Mouse (Mus musculus) fat pad, adult 2 months (tissue): ENCODE results near the gene Bmp10.

Experiments used
- DNase-seq: peaks from one replicate; pipeline ENCODE4 v3.0.0-alpha.2; 2011; ENCODE audit warnings: low read depth, low spot score; ENCODE audit errors: extremely low read depth

Gene Bmp10

DNA sequence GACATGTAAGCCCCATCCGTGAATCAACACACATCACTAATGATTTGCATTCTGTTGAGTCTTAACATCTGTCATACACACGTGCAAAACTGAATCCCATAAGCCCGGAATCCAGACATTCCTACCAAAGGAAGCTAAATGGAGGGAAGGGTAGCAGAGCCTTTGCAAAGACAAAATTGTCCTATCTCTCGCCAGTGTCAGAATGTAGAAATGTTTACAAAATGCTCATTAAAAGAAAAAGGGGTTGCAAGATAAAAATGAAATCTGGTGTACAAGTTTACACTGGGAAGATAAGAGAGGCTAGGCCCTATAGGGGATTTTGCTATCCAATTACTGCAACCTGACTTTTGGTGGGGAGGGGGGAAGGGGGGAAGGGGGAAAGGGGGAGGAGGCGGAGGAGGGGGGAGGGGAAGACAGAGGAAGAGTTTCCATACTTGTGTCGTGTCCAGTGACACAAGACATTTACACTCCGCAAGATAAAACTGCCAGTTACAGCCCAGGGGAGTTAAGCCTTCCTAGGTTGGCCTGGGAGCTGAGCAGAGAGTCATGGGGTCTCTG is at the start of gene Bmp10:
TSS of gene Bmp10 (plus strand) at position 508 of the 558 bp plus-strand sequence.
- DNase-seq: no peak

DNA sequence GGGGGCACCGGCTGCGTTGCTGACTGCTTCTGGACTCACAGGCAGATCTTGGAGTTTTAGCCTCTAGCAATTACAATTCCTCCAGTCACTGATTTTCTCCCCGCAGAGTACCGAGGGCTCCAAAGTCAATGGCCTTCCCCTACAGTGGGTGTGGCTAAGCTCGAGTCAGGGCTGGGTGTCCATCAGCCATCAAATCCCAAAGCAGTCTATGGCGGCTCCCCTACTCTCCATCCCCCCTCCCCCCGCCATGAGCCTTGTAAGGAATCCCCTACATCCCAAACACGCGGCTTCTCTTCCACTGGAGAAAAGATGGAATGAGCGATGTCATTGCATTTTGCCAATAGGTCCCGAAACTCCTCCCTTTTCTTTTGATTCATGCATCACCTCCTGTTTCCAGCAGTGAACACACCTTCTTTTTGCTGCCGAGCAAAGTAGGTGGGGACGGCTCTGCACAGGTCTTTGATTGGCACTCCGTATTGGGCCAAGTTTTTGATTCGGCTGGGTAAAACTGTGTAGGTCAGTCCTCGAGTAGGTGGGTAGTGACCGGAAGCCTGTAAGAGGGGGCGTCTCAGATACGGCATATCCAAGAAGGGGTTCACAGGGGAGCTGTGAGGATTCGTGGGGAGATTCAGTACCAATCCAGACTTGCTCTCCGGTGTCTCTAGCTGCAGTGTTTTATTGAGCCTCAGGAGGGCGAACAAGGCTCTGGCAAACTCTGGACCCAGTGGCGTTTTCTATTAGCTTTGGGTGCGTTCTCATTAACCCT is 44.7 kb upstream of the Bmp10 start:
- DNase-seq: no peak

DNA sequence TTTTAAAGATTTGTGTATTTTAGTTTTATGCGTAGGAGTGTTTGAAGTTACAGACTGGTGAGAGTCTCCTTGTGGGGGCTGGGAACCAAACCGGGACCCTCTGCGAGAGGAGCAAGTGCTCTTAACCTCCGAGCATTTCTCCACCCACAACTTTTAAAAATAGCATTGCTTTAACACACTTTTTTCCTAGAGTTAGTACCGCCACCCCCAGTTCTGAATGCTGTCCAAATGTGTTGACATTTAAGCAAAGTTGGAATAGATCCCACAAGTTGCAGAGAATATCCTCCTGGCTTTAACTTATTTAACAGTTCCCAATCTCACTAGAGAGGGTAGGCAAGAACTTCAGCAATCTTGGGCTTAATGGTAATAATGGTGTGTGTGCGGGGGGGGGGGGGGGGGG is 44.0 kb upstream of the Bmp10 start:
- DNase-seq: no peak

DNA sequence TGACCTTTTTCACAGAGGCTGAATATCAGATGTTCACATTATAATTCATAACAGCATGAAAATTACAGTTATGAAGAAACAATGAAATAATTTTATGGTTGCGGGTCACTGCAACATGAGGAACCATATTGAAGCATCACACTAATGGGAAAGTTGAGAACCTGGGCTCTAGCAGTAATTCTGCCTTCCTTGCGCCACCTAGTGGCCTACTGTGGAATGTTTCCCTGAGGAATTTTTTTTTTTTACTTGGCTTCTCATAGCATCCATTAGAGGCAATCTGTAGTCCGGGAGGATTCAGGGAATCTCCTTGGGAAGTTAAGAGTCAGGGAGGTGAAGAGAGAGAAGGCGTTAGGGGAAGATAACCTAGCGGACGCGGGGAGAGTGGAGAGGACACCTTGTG is 42.6 kb upstream of the Bmp10 start:
- no peak for DNase-seq

DNA sequence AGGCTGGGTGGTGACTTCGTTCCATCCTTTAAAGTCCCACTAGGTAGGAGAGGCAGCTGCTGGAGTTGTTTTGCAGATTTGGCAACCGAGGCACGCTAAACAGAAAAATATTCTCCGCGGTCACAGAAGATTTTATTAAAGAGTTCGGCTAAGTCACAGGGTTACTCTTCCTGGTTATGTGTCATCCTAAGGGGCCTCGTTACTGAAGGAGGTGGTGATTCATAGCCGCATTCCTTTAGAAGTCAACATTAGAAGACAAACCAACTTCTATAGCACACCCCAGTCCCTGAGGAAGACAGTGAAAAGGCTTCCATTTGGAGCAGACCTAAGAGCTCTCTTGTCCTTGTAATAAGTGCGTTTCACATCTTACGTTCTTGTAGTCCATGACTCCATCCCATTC is 42.1 kb upstream of the Bmp10 start:
- DNase-seq: no peak

DNA sequence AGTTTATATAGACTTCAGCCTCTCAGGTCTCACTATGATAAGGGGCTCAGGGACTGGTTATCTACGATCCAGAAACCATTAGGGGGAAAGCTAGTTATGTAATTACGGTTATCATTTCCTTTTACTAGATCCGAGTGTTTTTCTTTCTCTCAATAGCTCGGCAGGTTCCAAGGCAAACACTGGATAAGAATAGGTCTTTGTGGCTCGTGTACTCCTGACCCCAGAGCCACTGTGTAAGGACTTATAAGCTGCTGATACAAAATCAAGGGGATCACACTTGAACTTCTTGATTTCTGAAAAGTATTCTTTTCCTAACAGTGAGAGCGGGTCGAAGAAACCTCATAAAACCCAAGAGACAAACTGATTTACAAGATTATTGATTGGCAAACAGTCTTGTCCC is 39.9 kb upstream of the Bmp10 start, which contains the start of gene Gkn3:
TSS of gene Gkn3 (minus strand) at position 59 of the 400 bp plus-strand sequence.
- DNase-seq: no peak

DNA sequence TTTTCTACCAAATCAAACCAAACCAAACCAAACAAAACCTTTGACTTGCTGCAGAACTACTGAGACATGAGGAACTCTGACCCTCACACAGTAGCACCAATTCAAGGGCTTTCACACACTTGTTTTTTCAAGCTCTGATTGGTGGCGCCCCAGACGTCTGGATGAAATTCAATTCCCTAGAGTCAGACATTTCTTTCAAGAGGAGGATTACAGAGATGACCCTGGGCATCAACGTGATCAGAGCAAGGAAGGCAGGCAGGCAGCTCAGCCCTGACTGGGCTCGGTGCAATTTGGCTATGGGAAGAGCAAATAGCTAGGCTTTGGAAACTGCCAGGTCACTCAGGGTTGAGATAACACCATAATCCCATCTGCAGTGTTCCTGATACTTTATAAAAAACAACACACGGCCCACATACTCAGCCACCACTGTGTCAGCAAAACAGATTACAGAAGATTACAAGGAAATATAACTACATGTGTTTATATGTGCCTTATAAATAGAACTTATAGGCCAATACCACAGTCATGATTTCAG is 39.3 kb upstream of the Bmp10 start:
- no peak for DNase-seq

DNA sequence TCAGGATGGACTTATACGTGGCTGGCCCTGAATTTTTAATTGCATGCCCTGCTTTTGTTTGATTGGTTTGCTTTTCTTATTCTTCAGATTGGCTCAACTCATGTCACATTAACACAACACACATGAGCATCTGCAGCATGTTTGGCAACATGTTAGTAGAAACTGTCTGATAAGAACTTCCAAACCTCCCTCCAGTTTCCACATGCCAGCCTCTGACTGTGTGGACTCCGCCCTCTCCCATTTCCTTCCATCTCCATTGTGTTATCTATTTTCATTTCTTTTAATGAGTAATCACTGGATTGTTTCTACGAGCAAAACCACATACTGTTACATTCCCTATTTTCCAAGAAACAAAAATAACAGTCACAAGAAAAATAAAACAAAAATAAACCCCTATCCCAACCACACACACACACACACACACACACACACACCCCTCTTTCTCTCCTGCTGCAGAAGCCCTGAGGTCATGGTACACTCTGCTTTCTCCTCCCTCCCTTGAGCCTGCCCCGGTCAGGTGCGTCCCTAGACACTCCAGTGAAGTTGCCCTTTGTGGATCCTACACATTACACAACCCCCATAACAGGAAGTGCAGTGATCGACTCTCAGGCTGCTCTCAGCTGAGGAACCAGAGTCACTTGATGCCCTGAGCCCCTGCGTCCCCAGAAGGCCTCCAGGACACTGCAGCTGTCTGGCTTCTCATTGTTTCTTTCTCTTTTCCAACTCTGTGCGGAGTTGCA is 35.2 kb upstream of the Bmp10 start:
- DNase-seq: no peak

DNA sequence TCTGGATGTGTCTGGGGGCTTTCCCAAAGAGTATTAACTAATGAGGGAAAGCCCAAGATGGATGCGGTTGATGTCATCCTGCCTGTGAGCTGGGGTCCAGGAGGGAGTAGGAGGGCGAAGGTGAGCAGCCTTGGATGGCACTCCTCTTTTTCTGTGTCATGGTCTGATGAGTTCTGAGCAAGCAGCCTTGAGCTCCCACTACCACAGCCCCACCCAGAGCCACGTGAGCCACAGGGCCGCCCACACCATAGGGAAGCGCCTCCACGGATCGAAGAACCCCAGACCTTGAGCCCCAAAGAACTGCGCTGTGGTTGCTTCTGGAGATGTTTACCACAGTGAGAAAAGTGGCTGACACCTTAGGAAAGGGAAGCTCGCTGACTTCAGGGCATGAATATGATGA is 34.0 kb upstream of the Bmp10 start:
- no peak for DNase-seq

DNA sequence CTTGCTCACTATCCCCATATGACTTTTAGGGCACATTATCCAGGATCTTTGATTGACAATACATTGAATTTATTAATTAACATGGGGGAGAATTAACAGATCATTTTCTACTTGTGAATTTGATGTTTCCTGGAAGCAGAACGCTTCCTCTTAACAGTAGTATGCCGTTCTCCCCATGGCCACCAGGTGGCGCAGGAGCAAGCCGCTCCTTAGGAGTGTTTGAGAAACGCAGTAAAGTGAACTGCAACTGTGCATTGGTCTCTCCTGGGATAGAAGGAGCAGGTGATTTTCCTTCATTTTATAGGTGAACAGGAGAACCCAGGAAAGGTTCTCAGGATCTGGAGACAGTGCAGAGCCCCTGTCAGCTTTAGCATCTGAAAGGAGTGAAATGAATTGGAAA is 29.7 kb upstream of the Bmp10 start:
- DNase-seq: no peak

DNA sequence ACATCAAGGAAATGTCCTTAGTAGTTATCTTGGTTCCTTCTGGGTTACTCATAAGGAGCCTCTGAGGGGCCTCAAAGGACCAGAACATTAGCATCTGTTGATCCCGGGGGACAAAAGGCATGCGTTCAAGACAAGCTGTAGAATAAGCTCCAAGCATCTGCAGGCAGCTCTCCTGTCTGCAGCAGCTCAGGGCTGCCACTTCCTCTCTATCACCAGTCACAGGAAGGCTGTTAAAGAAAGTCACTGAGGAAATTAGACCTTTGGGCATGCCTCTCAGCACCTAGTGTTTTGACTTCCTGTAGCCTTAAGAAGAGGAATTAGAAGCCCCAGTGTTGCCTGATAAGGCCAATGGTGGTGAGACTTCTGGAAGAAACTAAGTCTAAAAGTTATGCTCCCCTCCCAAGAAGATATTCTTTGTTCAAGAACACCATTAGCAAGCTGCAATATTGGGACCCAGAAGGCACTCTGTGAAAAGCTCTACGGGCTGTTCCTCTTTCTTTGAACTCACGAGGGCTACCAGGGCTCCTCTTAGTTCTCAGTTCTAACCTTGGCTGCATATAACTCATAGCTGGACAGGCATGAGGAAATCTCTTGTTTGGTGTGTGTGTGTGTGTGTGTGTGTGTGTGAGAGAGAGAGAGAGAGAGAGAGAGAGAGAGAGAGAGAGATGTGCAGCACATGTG is 28.8 kb upstream of the Bmp10 start:
- no peak for DNase-seq

DNA sequence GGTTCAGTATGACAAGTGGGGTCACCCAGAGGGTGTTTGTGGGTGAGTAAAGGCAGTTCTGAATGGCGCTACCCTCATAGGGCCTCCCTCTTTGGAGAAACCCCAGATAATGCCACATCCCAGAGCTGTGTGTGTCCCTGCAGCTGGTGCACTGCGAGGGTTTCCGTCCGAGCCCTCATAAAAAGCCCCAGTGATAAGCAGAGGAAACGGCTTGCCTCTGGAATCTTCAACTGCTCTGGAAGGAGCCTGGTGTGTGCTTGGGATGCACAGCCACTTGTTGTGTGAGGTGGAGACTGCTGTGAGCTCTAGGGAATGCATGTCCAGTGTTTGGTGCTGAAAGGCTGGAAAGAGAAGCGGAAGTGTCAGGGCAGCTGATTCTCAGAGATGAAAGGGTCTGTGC is 27.3 kb upstream of the Bmp10 start:
- DNase-seq: no peak

DNA sequence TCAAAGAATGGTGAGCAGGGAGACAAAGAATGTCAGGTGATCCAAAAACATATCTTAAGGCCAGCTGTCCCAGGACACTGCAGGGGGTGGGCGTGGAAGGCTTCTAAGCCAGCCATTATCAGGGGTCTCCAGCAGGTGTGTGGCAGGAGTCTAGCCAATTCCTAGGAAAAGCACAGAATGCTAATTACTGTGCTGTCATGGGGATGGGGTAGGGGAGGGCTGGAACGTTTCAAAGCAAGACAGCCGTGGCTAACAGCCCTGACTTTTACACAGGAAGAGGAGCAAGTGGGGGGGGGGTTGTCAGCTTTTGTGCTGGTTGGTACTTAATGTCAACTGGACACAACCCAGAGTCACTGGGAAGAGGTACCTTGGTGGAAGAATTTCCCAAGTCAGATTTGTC is 16.8 kb upstream of the Bmp10 start:
- no peak for DNase-seq

DNA sequence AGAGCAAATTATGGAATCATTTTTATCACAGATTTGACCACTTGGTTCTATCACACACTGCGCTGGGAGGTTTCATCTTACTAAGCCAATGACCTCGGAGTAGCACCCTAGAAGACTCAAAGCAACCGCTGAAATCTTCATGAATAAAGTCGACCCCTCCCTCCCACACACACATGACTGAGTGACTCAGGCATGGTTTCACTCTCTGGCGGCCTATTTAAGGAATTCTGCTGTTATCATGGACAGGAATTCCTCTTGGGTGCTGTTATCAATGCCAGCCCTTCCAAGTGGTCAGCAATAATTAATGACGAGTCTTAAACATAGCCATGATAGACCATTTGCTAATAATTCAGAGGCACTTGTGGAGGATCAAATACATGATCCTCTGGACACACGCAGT is 6.5 kb upstream of the Bmp10 start:
- DNase-seq: no peak

DNA sequence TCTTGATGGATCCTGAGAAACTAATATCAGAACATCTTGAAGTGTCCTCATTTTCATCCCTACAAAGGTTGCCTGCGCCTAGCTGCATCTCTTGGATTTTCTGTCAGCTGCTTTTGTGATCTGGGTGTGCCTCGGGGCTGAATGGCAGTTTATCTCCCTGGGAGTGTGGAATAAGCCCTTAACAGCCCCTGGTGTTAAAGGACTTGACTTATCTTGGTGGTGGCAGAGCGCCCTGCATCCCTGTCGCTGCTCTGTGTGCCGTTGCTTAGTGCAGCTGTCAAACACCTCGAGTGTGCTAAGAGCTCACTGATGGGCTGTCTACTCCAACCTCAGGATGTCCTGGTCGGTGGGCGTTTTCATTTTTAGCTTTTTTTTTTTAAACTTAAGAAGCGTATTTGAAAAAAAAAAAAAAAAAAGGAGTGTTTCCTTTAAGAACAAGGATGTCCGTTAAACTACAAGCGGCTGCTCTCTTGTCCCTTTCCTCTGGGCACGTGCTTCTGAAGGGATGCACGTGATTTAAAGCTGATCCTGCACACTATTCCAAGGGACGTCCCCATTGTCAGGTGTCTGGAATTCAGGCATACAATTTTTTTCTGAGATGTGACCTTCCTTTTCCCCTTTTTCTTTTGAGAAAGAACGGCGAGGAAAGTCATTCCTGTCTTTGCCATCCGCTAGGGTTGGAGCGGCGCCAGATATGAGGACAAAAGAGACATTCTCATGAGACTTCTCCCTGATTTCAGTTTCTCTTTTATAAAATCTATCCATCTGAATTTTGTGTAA is 4.6 kb upstream of the Bmp10 start:
- no peak for DNase-seq

DNA sequence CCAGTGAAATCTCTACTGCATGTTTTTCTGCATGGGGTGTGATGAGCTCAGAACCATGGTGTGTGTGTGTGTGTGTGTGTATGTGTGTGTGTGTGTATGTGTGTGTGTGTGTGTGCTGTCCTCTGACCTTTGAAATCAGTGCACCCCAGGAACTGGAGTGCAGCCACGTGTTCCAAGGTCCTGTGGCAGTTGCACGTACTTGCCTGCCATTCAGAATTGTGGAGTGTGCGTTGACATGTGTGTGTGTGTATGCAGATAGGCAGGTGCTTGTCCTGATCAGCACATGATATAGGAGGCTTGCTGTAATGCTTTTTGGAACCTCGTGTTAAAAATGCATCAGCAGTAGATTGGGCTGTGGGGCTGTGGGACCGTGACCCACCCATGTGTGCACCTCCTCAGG is 1.8 kb upstream of the Bmp10 start:
- no peak for DNase-seq

DNA sequence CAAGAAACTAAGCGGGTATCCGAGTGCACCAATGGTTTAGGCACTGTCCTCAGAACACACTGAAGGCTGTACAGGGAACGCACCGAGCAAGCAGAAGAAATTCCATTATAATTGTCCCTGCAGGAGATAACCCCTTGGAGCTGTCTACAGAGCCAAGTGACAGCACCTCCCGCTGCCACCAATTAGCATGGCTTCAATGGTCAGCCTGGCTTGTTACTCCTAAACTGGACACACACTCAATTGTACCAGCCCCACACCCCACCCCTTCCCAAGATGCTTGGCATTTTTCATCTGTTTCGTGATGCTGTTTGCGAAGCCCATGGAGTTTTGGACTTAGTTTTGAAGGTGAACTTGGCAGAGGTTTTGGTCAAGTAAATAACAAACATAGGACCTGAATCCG is 1.2 kb upstream of the Bmp10 start:
- DNase-seq: no peak

DNA sequence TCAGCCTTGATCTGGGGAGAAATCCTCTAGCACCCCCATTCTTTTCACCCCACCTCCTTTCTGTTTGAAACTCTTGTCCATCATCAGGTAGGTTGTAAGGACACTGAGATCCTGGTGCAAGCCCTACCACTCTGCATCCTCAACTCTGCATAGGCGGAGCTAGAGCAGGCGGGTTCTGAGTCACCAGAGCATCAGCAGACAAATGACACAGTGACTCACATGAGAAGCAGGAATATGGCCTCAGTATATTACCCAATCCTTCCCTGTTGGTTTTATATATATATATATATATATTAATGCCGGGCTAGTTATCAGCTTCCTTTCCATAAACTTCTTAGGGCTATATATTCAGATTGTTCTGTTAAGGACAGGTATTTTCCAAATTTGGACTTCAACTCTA is 7.0 kb downstream of the Bmp10 start:
- DNase-seq: no peak

DNA sequence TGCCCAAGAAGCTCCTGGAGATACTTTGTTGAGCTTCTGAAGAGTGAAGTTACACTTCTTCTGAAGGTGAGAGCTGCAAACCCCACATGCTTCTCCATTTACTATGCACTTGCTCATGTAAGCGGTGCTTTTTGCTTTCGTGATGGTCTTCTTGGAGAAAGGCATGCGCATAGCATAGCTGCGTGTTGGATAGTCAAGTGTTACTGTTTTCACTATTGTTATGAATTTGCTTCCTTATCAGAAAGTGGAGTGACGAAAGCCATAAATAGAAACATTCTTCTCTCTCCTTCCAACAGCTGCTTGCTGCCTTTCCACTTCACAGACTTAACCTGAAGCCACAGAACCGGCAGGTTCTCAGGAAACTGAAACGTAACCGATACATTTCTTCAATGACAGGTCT is 8.0 kb downstream of the Bmp10 start:
- DNase-seq: no peak

DNA sequence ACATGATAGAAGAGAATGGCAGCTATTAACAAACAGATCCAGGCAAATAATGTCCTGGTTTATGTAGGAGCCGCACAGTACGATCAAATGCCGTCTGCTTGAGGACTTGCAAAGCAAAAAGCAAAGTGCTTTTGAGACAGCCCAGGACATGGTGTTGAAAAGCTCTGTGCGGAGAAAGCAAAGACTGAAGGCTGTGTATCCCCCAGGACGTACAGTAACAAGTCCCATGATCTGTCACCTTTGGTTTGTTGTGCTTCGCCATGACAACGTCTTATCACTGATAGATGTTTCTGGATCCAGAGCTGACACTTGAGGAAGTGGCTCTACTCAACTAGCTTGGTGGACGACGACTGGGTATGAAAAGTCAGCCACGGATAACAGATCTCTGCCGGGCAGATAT is 14.5 kb downstream of the Bmp10 start:
- DNase-seq: no peak

DNA sequence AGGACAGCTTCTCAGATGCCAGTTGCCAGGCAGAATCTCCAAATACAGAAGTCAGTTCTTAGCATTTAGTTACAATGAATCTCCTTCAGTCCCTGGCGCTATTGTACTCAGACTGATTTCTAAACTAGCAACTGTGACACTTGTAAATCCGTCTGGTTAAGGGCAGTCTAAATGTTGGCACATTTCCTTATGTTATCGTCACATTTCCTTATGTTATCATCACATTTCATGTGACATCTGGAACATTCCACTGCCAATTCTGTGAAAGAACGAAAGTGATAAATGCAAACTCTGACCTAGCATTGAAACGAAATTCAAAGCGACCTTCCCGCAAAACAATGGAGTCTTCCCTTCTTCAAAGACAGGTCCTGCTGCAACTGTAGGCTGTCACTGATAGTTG is 16.4 kb downstream of the Bmp10 start:
- no peak for DNase-seq
